8 mouse cellular contexts compared by ENCODE assay signal in genomic region chr16:87353605-87354004, GRCm38 (mm10). TPM values are rescaled to one million over a fixed set of nuclear protein-coding genes. Genes with fewer than 3 reads are reported as not detected.
DNase-seq lines count a peak whose midpoint lies in the region; ATAC-seq lines count a peak whose summit lies in the region.

No protein-coding gene starts in this region.

- no peak for DNase-seq in retina, postnatal 1 day

- H3K27ac ChIP-seq in limb, embryonic 15.5 days, result no peak overlapping the region
- no peak overlapping the region for H3K27ac ChIP-seq in stomach, embryonic 16.5 days (ENCODE audit: low read length)

- peaks cover 8% of the 10 kb centered on the region for H3K36me3 ChIP-seq in erythroblast, embryonic 14.5 days (ENCODE audit: control insufficient read depth)
- peaks cover 21% of the 10 kb centered on the region for H3K36me3 ChIP-seq in megakaryocyte, embryonic 14.5 days (replicated peaks; ENCODE audit: low read length)
- H3K36me3 ChIP-seq in limb, embryonic 15.5 days, result peaks cover 21% of the 10 kb centered on the region
- H3K36me3 ChIP-seq in stomach, embryonic 16.5 days (ENCODE audit: control insufficient read depth, insufficient read depth, low read length), result no peaks in the 10 kb centered on the region

- H3K9ac ChIP-seq in limb, embryonic 15.5 days, result no peak overlapping the region
- no peak overlapping the region for H3K9ac ChIP-seq in stomach, embryonic 16.5 days (ENCODE audit: low read length)

- H3K4me2 ChIP-seq in limb, embryonic 15.5 days, result peak overlapping the region; percentile 50
- H3K4me2 ChIP-seq in stomach, embryonic 16.5 days (ENCODE audit: low read depth, low read length), result peak overlapping the region; percentile 61

- ATAC-seq in erythroblast, adult 5-6 weeks (replicated peaks; ENCODE audit: low FRiP score, poor library complexity, severe bottlenecking), result no peak
- no peak for ATAC-seq in megakaryocyte, adult 5-6 weeks (ENCODE audit: poor library complexity, severe bottlenecking)
- ATAC-seq in limb, embryonic 15.5 days (ENCODE audit: insufficient number of reproducible peaks, low FRiP score, low TSS enrichment, low read depth), result no peak
- no peak for ATAC-seq in stomach, embryonic 16.5 days (ENCODE audit: insufficient read depth, low FRiP score)
- no peak for ATAC-seq in activated CD4-positive, CD25-positive, alpha-beta regulatory T cell, adult 4 months

- H3K27me3 ChIP-seq in erythroblast, embryonic 14.5 days (ENCODE audit: control insufficient read depth), result no peaks in the 10 kb centered on the region; the same call in 1 of the 2 replicates
- H3K27me3 ChIP-seq in megakaryocyte, embryonic 14.5 days (replicated peaks), result no peaks in the 10 kb centered on the region
- no peaks in the 10 kb centered on the region for H3K27me3 ChIP-seq in limb, embryonic 15.5 days
- H3K27me3 ChIP-seq in stomach, embryonic 16.5 days (ENCODE audit: control insufficient read depth, insufficient read depth, low read length), result no peaks in the 10 kb centered on the region

- peak overlapping the region; percentile 96 for H3K4me3 ChIP-seq in erythroblast, embryonic 14.5 days (replicated peaks)
- H3K4me3 ChIP-seq in megakaryocyte, embryonic 14.5 days (replicated peaks), result peak overlapping the region; percentile 95
- peak overlapping the region; percentile 89 for H3K4me3 ChIP-seq in limb, embryonic 15.5 days
- H3K4me3 ChIP-seq in stomach, embryonic 16.5 days (replicated peaks; ENCODE audit: low read length), result peak overlapping the region; percentile 64; the same call in 1 of the 2 replicates

- peaks cover 12% of the 10 kb centered on the region for H3K4me1 ChIP-seq in erythroblast, embryonic 14.5 days (ENCODE audit: control insufficient read depth)
- peaks cover 6% of the 10 kb centered on the region; the same call in 1 of the 2 replicates for H3K4me1 ChIP-seq in megakaryocyte, embryonic 14.5 days
- peaks cover 3% of the 10 kb centered on the region; the same call in 1 of the 2 replicates for H3K4me1 ChIP-seq in limb, embryonic 15.5 days
- H3K4me1 ChIP-seq in stomach, embryonic 16.5 days (ENCODE audit: control insufficient read depth, insufficient read depth, low read length), result no peaks in the 10 kb centered on the region

- H3K9me3 ChIP-seq in erythroblast, embryonic 14.5 days (ENCODE audit: control insufficient read depth, low read length), result no peaks in the 10 kb centered on the region
- peaks cover 14% of the 10 kb centered on the region for H3K9me3 ChIP-seq in megakaryocyte, embryonic 14.5 days
- no peaks in the 10 kb centered on the region for H3K9me3 ChIP-seq in limb, embryonic 15.5 days
- H3K9me3 ChIP-seq in stomach, embryonic 16.5 days (replicated peaks; ENCODE audit: control insufficient read depth, low read length), result no peaks in the 10 kb centered on the region

- WGBS in limb, embryonic 15.5 days, result 94% methylated on average over 1 of the region's 1 CpGs
- WGBS in stomach, embryonic 16.5 days, result 97% methylated on average over 1 of the region's 1 CpGs

RNA-seq across cellular contexts. Expression of gene N6amt1, which starts 0.4 kb away (rescaled TPM):
- 0.06 and 0.19 TPM in 2 replicates for polyA plus RNA-seq in erythroblast, embryonic 14.5 days (2012)
- total RNA-seq in erythroblast, adult 5-6 weeks (2015; ENCODE audit: low replicate concordance), result 3.3 and 6.9 TPM in 2 replicates
- total RNA-seq in erythroblast, adult 5-6 weeks (2017; ENCODE audit: low replicate concordance), result 0.43 and 3.6 TPM in 2 replicates
- polyA plus RNA-seq in megakaryocyte, embryonic 14.5 days (2012; ENCODE audit: insufficient read depth, low replicate concordance), result 2.1 and 2.5 TPM in 2 replicates
- 9.1 and 9.5 TPM in 2 replicates for total RNA-seq in megakaryocyte, adult 5-6 weeks (2015)
- total RNA-seq in megakaryocyte, adult 5-6 weeks (2017), result 6.3 and 6.9 TPM in 2 replicates
- 24.7 and 25.6 TPM in 2 replicates for polyA plus RNA-seq in limb, embryonic 15.5 days (2015; fragmentation: Nextera tagmentation; extraction: Ambion mirVana)
- polyA plus RNA-seq in stomach, embryonic 16.5 days (2015; fragmentation: Nextera tagmentation; extraction: Ambion mirVana), result 19.2 and 19.9 TPM in 2 replicates
- polyA plus RNA-seq in activated CD4-positive, CD25-positive, alpha-beta regulatory T cell, adult 4 months (2017; shearing (Covaris generic)), result 10 to 100 TPM; 18.8 to 20.4 TPM
